Mouse (Mus musculus) neutrophil, adult 5-6 weeks (primary cell): Measurements from ENCODE around the gene Fam222b. TPM values are rescaled to one million over a fixed set of nuclear protein-coding genes. Genes with fewer than 3 reads are reported as not detected.

Experiments
- ATAC-seq: fragments of 151-379, 151-347 bp; 2 replicates; pipeline ENCODE4 v1.8.0; 2017; ENCODE audit warnings: mild to moderate bottlenecking, moderate TSS enrichment; ENCODE audit not compliant: insufficient number of reproducible peaks, poor library complexity, low FRiP score, severe bottlenecking; ENCODE audit errors: extremely low read depth
- total RNA-seq: library from RNA; stranded (forward); fragments of 200-1000 nt; gene quantifications from 2 replicates; pipeline ENCODE4 v1.2.3, GENCODE M21; 2017

Fam222b gene
- total RNA-seq, 1 experiment from 2014 or later: 9.5 TPM

DNA sequence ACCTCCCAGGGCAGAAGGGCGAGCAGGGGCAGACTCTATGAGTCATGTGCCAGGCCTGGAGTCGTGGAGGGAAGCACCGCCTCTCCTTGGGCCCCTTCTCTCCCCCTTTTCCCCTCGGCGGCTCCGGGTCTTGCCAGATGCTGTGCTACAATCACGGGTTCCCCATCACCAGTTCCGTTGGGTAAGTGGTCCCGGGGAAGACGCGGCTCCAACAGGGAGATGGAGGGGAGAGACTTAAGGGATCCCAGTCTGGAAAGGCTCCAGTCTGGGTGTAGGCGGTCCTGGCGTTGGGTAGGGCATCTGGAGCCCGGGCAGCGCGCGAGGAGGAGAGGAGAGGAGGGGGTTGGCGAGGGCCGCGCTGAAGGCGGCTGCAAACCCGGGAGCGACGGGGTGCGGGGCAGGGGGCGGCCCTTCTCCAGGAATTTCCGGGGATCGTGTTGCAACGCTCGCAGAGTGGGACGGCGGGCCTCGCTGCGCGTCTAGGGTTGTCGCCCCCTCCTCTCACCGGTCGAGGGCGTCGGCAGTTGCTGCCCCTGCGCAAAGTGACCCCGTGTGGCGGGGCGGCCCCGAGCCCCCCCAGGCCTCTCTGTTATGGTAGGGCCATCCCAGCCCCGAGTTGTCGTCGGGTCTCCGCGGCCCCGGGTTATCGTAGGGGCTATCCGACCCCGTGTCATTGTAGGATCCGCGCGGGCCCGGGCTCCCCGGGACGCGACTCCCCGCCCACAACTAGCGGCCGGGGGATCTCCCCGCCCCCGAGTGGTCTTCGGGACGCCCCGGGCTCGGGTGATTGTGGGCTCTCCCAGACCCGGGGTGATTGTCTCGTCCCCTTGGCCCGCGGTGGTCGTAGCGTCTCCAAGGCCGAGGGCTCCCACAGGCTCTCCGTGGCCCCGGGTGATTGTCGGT is 94.1 kb downstream of the Fam222b start, which contains the start of gene Rab34:
Gene Rab34 (plus strand): TSS at position 100 of the 903 bp plus-strand sequence.
- no peak for ATAC-seq

DNA sequence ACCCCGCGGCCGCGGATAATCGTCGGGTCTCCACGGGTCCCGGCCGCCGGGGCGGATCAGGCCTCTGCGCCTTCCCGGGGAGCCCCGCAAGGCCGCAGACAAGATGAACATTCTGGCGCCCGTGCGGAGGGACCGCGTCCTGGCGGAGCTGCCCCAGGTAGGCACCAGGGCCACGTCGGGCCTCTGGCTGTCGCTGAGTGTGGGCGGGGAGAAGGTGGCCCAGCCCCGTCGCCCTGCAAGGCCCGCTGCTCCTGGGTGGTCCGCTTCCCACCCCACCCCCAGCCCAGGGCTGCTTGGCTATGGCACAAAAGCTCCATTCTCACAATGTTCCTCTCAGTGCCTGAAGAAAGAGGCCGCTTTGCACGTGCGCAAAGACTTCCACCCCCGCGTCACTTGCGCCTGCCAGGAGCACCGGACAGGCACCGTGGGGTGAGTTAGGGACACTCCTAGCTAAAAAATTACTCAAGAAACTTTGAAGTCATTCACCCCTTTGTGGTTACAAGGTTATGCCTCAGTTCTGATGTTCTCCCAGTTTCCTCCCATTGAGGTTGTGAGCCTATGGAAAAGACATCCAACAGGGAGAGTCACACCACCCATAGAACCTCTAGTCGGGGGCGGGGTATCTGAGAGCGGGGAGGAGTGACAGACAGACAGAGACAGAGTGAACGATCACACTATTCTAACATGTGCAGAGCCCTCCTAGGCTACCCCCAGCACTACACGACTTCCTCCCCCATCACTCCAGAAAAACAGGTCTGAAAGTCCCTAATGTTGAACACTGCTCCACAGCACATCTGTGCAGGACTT is 95.0 kb downstream of the Fam222b start:
- ATAC-seq: 0 out of 2 replicates have a peak, but pooled peaks have one; percentile 6

DNA sequence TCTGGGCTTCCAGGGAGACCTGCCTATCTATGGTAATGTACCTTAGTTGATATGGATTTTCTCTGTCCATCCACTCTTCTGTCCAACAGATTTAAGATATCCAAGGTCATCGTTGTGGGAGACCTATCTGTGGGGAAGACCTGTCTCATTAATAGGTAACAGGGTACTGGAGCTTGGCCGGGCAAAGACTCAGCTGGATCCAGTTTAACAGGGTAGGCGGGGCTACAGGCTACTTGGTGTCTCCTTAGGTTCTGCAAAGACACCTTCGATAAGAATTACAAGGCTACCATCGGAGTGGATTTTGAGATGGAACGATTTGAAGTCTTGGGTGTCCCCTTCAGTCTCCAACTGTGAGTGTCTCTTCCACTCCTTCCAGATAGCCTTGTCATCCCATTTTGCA is 95.6 kb downstream of the Fam222b start:
- no peak for ATAC-seq

GRCm38 (mm10) chr11:78193113-78193512 is 98.7 kb downstream of the Fam222b start, which contains the start of gene Proca1:
TSS of gene Proca1 (plus strand) at chr11:78193392.
- ATAC-seq: no peak

GRCm38 (mm10) chr11:78194411-78195100 is 100.1 kb downstream of the Fam222b start:
- ATAC-seq: peak; percentile 65; the same call in 1 of the 2 replicates

DNA sequence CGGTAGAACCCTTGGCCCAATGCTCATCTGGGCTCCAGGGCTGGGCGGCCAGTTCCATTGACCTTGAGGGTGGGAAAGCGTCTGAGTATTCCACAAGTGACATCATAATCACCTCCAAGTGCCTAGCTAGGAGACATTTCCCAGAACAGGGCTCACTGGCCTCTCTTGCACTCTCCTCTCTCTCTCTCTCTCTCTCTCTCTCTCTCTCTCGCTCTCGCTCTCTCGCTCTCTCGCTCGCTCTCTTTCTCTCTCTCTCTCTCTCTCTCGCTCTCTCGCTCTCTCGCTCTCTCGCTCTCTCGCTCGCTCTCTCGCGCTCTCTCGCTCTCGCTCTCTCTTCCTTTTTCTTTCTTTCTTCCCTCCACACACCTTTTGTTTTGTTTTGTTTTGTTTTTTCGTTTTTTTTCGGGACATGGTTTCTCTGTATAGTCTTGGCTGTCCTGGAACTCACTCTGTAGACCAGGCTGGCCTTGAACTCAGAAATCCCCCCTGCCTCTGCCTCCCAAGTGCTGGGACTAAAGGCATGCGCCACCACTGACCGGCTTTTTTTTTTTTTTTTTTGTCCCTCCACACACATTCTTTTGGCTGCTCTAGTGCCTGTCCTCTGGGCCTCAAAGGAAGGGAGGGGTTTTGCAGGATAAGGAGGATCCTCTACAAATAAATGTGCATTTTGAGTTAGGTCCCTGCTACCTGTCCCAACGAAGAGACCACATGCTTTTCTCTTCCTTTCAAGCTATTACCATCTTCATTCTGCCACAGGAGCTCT is 100.8 kb downstream of the Fam222b start:
- no peak for ATAC-seq

- ATAC-seq: no peak
Observed at GRCm38 (mm10) chr11:78202372-78202771, 107.9 kb downstream of the Fam222b start.

- no peak for ATAC-seq
Observed at GRCm38 (mm10) chr11:78204287-78204686, 109.8 kb downstream of the Fam222b start.

DNA sequence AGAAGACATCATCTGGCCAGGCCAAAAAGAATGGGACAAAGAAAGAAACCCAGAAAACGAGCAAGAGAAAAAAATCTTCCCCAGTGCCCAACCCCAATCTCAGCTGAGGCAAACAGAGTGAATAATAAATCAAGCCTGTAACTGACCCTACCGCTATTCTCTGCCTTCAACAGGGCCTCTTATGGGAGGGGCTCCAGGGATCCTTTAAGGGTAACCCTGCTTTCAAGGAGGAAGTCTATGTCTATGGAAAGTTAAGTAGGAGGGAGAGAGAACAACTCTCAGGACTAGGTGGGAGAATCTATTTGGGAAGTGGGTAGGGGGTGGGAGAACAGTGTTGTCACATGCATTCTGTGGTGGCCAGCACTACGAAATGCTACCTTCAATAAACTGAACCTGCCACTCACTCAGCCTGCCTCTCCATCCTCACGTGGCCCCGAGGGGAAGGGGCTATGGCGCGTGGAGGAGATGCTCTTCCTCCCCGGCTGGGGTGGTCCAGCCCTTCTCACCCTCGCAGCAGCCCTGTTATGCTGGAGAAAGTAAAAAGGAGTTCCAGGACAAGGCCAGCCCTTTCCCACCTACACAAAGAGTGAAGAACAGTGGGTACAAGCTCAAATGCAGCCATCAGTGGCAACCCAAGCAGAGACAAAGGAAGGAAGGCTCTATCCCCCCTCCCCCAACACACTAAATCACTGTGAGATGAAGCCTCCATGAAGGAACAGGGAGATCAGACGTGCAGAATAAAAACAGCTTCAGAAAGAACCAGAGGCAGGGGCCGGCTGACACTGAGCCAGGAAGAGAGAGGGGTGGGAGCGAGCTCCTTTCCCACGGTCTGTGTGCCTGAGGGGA is 111.1 kb downstream of the Fam222b start:
- ATAC-seq: no peak

Other genes starting within 250 kb of the Fam222b start
- gene Pipox, start 200.6 kb upstream of the Fam222b start, total RNA-seq: not detected in 2 replicates
- not detected in 2 replicates for gene Sez6, start 163.9 kb upstream of the Fam222b start, total RNA-seq
- 87.8 and 113 TPM in 2 replicates for gene Phf12, start 111.9 kb upstream of the Fam222b start, total RNA-seq
- gene Dhrs13, start 62.4 kb upstream of the Fam222b start, total RNA-seq: 0.61 and 1.2 TPM in 2 replicates
- gene Flot2, start 56.7 kb upstream of the Fam222b start, total RNA-seq: 22.8 and 23.2 TPM in 2 replicates
- gene Eral1, start 14.3 kb upstream of the Fam222b start, total RNA-seq: 12.8 and 14.9 TPM in 2 replicates
- 9.9 and 12.5 TPM in 2 replicates for gene Traf4, start 70.9 kb downstream of the Fam222b start, total RNA-seq
- gene Nek8, start 82.0 kb downstream of the Fam222b start, total RNA-seq: 14.1 and 16.1 TPM in 2 replicates
- 5.4 and 6.1 TPM in 2 replicates for gene Tlcd1, start 82.1 kb downstream of the Fam222b start, total RNA-seq
- gene Rpl23a, start 88.9 kb downstream of the Fam222b start, total RNA-seq: 1,363 and 1,388 TPM in 2 replicates
- gene Rab34, start 93.8 kb downstream of the Fam222b start, total RNA-seq: not detected in 2 replicates
- gene Proca1, start 98.7 kb downstream of the Fam222b start, total RNA-seq: 0.74 TPM in 1 of 2 replicates, not detected in the other
- 40.2 and 48.6 TPM in 2 replicates for gene Sdf2, start 151.1 kb downstream of the Fam222b start, total RNA-seq
- gene Supt6, start 151.3 kb downstream of the Fam222b start, total RNA-seq: 53.5 and 61.2 TPM in 2 replicates
- gene 2610507B11Rik, start 167.1 kb downstream of the Fam222b start, total RNA-seq: 97.4 and 102 TPM in 2 replicates
- 4.1 and 4.8 TPM in 2 replicates for gene BC030499, start 196.2 kb downstream of the Fam222b start, total RNA-seq
- gene Spag5, start 206.9 kb downstream of the Fam222b start, total RNA-seq: 0.37 and 0.93 TPM in 2 replicates
- gene Aldoc, start 228.3 kb downstream of the Fam222b start, total RNA-seq: 1.7 and 2.9 TPM in 2 replicates
- gene Pigs, start 233.8 kb downstream of the Fam222b start, total RNA-seq: 17.2 and 21.1 TPM in 2 replicates
- 62.9 and 76.7 TPM in 2 replicates for gene Unc119, start 248.8 kb downstream of the Fam222b start, total RNA-seq